Mouse (Mus musculus): Measurements from ENCODE around the gene Gpr176. TPM values are rescaled to one million over a fixed set of nuclear protein-coding genes. Genes with fewer than 3 reads are reported as not detected.
A peak's percentile ranks its signal among the peaks of the same experiment; 100 is the strongest.

The Gpr176 gene
- total RNA-seq, 2 experiments from 2014 or later: not detected

- peak; percentile 76 for ATAC-seq (ENCODE audit: poor library complexity, severe bottlenecking)
Measured at GRCm38 (mm10) chr2:118373572-118374279, 507 bp upstream of the Gpr176 start.

- no peak for ATAC-seq (ENCODE audit: poor library complexity, severe bottlenecking)
Measured at GRCm38 (mm10) chr2:118372561-118372900, 688 bp downstream of the Gpr176 start.

DNA sequence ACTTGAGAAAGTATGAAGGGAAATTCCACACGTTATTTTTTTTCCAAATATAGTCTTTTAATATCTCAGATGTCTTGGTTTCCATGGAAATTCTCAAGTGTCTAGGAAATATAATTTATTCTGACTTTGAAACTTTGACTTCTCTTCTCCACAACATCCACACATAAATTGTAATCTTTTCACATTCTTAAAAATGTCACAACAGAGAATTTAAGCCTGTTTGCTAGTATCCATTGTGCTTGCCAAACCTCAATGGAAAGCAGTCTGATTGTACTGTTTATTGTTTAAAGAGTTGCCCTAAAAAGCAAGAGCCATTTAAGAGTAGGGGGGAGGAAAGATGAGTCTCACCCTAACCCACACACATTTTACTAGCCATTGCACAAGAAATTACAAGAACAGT, 1.4 kb downstream of the Gpr176 start:
- ATAC-seq (ENCODE audit: poor library complexity, severe bottlenecking): no peak

DNA sequence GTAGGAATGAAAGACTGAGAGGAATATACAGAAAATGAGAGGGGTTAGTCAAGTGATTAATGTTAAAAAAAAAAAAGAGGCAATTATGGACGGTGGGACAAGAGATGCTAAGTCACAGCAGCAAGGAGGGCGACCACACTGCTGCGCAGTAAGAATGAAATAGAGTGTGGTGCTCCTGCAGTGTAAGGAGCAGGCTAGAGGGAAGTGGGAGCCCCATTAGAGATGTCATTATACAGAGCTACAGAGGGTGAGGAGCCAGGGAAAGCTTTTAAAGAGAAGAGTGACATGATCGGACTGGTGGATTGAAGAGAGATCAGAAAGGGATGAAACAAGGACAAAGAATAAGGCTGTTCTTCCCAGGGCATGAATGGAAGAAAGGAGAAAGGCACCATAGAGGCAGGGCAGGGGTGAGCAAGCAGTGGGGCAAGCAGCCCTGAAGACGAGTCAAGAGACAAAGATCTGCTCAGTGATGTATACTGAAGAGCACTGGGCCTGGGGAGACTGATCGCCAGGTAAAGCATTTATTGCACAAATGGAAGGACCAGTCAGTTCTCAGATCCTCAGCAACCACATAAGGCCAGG, 18.0 kb downstream of the Gpr176 start:
- no peak for ATAC-seq (ENCODE audit: poor library complexity, severe bottlenecking)

DNA sequence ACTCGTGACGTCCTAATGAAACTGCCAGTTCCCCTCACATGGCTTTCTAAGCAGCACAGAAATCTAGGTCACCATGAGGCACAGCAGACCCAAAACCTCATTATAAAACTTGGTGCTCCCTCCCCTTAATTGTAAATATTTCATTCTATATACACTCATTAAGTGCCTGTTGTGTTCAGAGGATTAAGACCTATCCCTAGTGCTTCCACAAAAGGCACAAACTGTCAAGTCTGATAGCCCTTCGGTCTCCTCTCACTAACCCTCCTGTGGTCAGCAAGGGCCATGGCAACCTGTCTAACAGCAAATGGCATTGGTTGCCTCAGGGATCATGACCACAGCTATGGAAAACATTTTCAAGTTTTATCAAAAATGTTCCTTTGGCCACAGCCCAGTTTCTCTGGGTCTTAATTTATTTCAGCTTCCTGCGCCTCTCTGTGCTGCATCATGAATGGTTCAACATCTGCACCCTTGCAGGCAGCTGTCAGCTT, 19.3 kb downstream of the Gpr176 start:
- no peak; the same call in 1 of the 2 replicates for ATAC-seq (ENCODE audit: poor library complexity, severe bottlenecking)

DNA sequence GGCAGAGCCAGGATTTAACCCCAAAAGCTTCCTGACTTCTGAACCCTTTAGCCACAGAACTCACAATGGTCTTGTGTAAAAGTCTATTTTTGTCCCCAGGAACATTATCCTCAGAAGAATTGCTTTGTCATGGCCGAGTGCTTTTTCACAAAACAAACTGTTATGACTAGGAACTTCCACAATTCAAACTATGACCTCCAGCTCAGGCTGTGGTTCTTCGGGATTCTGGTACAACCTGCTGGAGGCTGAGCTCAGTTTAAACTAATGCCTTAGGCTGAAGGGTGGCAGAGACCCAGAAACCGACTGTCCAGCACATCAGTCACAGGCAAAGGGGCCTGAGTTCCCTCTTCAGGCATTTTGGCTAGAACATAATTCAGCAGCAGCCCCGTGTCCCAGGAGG, 19.7 kb downstream of the Gpr176 start:
- ATAC-seq (ENCODE audit: poor library complexity, severe bottlenecking): no peak; the same call in 1 of the 2 replicates

- ATAC-seq (ENCODE audit: poor library complexity, severe bottlenecking): no peak
Measured at GRCm38 (mm10) chr2:118345535-118345934, 27.7 kb downstream of the Gpr176 start.

GRCm38 (mm10) chr2:118343897-118344296, 29.3 kb downstream of the Gpr176 start:
- no peak for ATAC-seq (ENCODE audit: poor library complexity, severe bottlenecking)

DNA sequence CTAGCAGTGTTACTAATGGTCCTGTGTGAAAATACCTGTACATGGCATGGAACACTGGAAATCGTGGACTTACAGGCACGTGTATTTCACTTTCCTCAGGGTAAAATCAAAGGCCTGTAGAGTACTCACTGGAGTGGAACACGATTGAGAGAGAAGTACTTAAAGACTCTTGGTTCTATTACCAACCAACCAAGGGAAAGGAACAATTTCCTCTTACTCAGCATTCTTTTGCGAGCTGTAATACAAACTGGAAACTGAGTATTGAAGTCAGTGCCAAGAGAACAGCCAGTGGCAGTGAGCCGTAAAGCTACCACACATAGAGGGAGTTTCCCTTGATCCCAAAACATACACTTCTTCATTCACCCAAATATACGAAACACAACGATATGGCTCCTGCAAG, 31.9 kb downstream of the Gpr176 start:
- no peak for ATAC-seq (ENCODE audit: poor library complexity, severe bottlenecking)

DNA sequence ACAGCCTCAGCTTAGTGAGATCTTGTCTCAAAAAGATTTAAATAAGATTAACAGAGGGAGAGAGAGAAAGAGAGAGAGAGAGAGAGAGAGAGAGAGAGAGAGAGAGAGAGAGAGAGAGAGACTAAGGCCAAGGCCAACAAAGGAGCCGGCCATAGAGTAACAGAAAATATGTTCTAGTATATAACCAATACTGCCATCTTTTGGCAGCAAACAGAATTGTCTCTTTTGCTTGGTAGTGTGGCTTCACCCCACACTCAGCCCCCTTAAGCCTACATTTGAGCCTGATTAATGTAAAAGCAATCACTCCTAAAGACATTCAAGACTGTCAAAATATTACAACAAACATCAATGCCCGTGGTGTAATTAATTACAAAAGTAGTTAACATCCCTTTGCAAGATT, 37.1 kb downstream of the Gpr176 start:
- 0 out of 2 replicates have a peak, but pooled peaks have one; percentile 43 for ATAC-seq (ENCODE audit: poor library complexity, severe bottlenecking)

DNA sequence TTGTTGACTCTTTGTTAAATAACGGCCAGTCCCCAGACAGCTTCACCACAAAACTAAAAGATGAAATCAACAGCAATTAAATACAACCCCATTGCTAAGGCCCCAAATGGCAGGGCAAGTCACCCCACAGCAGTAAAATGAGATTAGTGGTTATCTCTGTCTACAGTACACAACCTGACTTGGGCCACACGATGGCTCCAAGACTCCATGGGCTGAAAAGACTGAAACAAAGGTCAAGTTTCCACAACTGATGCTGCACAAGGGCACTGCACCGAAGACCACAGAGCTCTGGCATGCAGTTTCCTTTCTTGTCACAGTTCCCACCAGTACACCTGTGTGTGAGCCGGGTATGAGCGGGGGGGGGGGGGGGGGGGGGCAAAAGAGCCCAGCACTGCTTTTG, 50.6 kb downstream of the Gpr176 start:
- ATAC-seq (ENCODE audit: poor library complexity, severe bottlenecking): no peak

DNA sequence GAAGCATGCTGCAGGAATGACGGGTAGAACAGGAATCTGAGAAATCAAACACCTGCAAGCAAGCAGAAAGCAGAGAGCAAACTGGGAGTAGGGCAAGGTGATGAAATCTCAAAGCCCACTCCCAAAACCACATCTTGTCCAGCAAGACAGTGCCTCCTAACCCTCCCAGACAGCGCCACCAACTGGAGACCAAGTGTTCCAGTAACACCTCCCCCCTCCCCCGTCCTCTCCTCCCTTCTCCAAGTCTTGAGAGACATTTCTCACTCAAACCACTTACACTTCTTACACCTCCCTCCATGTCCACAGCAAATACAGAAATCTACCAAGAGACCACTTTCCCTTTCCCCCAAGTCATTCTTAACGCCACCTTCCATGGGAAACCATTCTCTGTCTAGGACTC, 51.4 kb downstream of the Gpr176 start:
- no peak for ATAC-seq (ENCODE audit: poor library complexity, severe bottlenecking)

DNA sequence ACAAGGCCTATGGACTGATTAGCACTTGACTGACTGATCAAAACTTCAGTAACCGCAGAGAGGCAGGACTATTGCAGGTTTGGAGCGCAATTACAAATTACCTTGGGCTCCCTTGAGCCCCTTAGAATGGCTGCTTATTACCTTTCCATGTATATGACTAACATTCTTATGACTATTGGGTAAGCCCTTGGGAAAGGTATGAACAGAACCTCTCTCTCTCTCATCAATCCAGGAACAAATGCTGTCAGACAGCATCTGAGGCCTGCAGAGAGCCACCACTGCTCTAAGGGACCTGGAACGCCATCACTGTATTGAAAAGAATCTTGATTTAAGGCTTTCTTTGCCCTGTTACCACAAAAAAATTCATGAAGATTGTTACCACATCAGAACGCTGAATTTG, 52.1 kb downstream of the Gpr176 start:
- ATAC-seq (ENCODE audit: poor library complexity, severe bottlenecking): no peak

GRCm38 (mm10) chr2:118320519-118320918, 52.7 kb downstream of the Gpr176 start:
- no peak for ATAC-seq (ENCODE audit: poor library complexity, severe bottlenecking)

GRCm38 (mm10) chr2:118319176-118319575, 54.0 kb downstream of the Gpr176 start:
- ATAC-seq (ENCODE audit: poor library complexity, severe bottlenecking): no peak

- ATAC-seq (ENCODE audit: poor library complexity, severe bottlenecking): no peak
Measured at GRCm38 (mm10) chr2:118316939-118317338, 56.3 kb downstream of the Gpr176 start.

DNA sequence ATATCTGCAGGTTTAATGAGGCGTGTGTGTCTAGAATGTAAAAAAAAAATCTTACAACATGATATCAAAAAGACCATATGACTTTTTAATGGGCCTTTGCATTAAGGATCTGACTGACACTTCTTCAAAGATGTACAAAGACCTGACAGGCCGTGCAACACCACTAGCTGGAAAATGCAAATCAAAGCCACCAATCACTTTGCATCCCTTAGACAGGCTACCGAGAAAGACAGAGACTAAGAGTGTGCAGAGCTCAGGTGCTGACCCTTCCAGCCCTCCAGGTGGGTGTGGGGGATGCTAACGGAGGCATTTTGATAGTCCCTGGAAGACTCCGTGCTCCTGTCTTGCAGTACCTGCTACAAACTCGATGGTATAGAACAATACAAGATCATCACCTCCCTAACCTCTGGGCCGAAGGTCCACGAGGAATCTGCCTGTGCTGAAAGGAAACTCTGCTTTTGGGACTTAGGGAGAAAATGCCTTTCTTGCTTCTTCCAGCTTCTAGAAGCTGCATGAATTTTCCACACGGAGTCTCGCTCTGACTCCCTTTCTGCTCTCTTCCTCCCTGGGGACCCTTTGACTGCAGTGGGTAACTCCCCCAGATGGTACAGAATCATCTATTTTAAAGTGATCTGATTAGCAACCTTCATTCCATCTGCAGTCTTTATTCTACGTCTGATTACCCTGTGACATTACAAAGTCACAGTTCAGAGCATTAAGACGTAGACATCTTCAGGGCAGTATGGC, 57.4 kb downstream of the Gpr176 start:
- no peak for ATAC-seq (ENCODE audit: poor library complexity, severe bottlenecking)

GRCm38 (mm10) chr2:118307561-118307960, 65.7 kb downstream of the Gpr176 start:
- ATAC-seq (ENCODE audit: poor library complexity, severe bottlenecking): peak; percentile 86

DNA sequence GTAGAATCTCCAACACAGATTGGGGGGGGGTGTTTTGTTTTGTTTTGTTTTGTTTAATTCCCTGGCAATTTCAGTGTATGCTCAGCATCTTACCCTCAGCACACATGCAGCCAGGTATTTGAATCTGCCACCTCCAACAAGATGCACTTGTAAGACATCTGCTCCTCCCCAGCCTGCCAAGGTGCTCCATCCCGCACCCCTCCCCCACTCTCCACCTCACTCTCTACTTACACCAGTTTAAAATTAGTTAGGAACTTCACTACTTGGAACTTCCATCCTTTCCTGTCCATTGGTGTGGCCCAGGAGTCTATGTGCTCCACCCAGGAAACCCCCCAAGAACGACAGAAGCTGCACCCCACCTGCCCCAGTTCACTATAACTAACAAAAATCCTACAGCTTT, 66.3 kb downstream of the Gpr176 start:
- no peak for ATAC-seq (ENCODE audit: poor library complexity, severe bottlenecking)

DNA sequence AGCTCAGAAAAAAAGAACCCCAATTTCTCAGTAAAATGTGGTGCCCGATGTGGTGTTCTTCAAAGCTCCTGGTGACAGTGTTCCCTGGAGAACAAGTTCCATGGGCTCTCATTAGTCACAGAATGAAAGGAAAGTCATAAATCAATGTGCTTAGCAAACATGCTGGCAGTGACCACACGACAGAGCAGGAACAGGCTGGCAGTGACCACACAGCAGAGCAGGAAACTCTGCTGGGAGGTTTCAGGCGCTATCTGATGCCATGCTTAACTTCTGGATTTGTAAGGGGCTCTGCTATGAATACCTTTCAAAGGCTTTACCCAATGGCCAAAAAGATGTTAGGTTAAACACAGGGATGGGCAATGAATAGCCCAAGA, 66.7 kb downstream of the Gpr176 start:
- ATAC-seq (ENCODE audit: poor library complexity, severe bottlenecking): no peak

GRCm38 (mm10) chr2:118305827-118306521, 67.2 kb downstream of the Gpr176 start:
- no peak for ATAC-seq (ENCODE audit: poor library complexity, severe bottlenecking)

All from megakaryocyte, adult 5-6 weeks (primary cell).